Mouse (Mus musculus): Measurements from ENCODE around the gene Rab11fip2.

GRCm38 (mm10) chr19:59932085-59932484 is 11.4 kb downstream of the Rab11fip2 start:
- no peak for TF ChIP-seq EP300 (IDR thresholded peaks at IDR 0.05; ENCODE audit: insufficient read depth, low read depth, low read length)
- TF ChIP-seq CTCF (IDR thresholded peaks at IDR 0.05), result no peak
- TF ChIP-seq POLR2A (IDR thresholded peaks at IDR 0.05; ENCODE audit: insufficient read depth, low read depth, low read length), result no peak

Measured in heart, adult 2 months (tissue).